Mouse (Mus musculus) gastrocnemius, postnatal 4 days (tissue): ENCODE measurements around the gene Lpar3. TPM values are rescaled to one million over a fixed set of nuclear protein-coding genes. Genes with fewer than 3 reads are reported as not detected.

Source experiments
- total RNA-seq, 2 experiments: library from RNA; stranded (reverse); gene quantifications; 2 replicates each; pipeline ENCODE4 v1.2.3; 2021

The Lpar3 gene
- total RNA-seq, 2 experiments from 2014 or later: 0.61 to 0.80 TPM

Other genes starting within 250 kb of the Lpar3 start
- gene Syde2, start 233.1 kb upstream of the Lpar3 start, total RNA-seq: 1 to 10 TPM; 4.8 to 5.0 TPM
- gene Wdr63, start 112.8 kb upstream of the Lpar3 start, total RNA-seq: not detected
- gene Mcoln3, start 103.5 kb upstream of the Lpar3 start, total RNA-seq: under 1 TPM in 1 of 2 experiments, not detected in 1; 0.13 TPM
- gene Mcoln2, start 71.1 kb upstream of the Lpar3 start, total RNA-seq: under 1 TPM; 0.47 to 0.54 TPM
- 10 to 100 TPM; 20.2 to 22.6 TPM for gene Ssx2ip, start 183.7 kb downstream of the Lpar3 start, total RNA-seq
- gene Ctbs, start 228.8 kb downstream of the Lpar3 start, total RNA-seq: 1 to 10 TPM; 7.9 to 8.6 TPM